Mouse (Mus musculus): Measurements from ENCODE around the gene Cand2. TPM values are rescaled to one million over a fixed set of nuclear protein-coding genes. Genes with fewer than 3 reads are reported as not detected.

The Cand2 gene
- polyA plus RNA-seq, 1 experiment from 2014 or later = 10.4 TPM

GRCm38 (mm10) chr6:115782781-115783180 lies 8.4 kb downstream of the Cand2 start:
- Histone ChIP-seq H3K4me2 (ENCODE audit: low read length) (no peak overlapping the region), H3K27me3 (ENCODE audit: insufficient read depth, low read length) (no peaks in the 10 kb centered on the region), H3K9ac (ENCODE audit: low read depth, low read length) (no peak overlapping the region), H3K4me3 (replicated peaks; ENCODE audit: low read depth, low read length) (no peak overlapping the region), H3K36me3 (ENCODE audit: insufficient read depth, low read length) (peaks cover 55% of the 10 kb centered on the region), H3K4me1 (replicated peaks; ENCODE audit: insufficient read depth, low read length) (no peaks in the 10 kb centered on the region), H3K9me3 (replicated peaks; ENCODE audit: low read length) (no peaks in the 10 kb centered on the region), H3K27ac (no peak overlapping the region)
- TF ChIP-seq CTCF (IDR thresholded peaks at IDR 0.05; ENCODE audit: low read depth) = no peak
- ATAC-seq (replicated peaks; ENCODE audit: low FRiP score, low read depth) (no peak), DNase-seq (ENCODE audit: low spot score) (no peak)
- WGBS = 85% methylated on average over 3 of the region's 3 CpGs

GRCm38 (mm10) chr6:115791016-115791415 lies 16.7 kb downstream of the Cand2 start:
- Histone ChIP-seq H3K4me2 (ENCODE audit: low read length) (no peak overlapping the region), H3K4me3 (replicated peaks; ENCODE audit: low read depth, low read length) (no peak overlapping the region), H3K36me3 (ENCODE audit: insufficient read depth, low read length) (peaks cover 76% of the 10 kb centered on the region), H3K9ac (ENCODE audit: low read depth, low read length) (no peak overlapping the region), H3K9me3 (replicated peaks; ENCODE audit: low read length) (no peaks in the 10 kb centered on the region), H3K4me1 (replicated peaks; ENCODE audit: insufficient read depth, low read length) (0 out of 2 replicates have a peak, but pooled peaks cover 3% of the 10 kb centered on the region), H3K27ac (no peak overlapping the region), H3K27me3 (ENCODE audit: insufficient read depth, low read length) (no peaks in the 10 kb centered on the region)
- WGBS = 91% methylated on average over 10 of the region's 10 CpGs
- ATAC-seq (replicated peaks; ENCODE audit: low FRiP score, low read depth) (no peak), DNase-seq (ENCODE audit: low spot score) (no peak)
- no peak for TF ChIP-seq CTCF (IDR thresholded peaks at IDR 0.05; ENCODE audit: low read depth)

- ATAC-seq (replicated peaks; ENCODE audit: low FRiP score, low read depth) = peak; percentile 60; the same call in 1 of the 2 replicates
- H3K9me3 ChIP-seq (replicated peaks; ENCODE audit: low read length) = no peaks in the 10 kb centered on the region
- no peak overlapping the region for H3K4me2 ChIP-seq (ENCODE audit: low read length)
- H3K4me1 ChIP-seq (replicated peaks; ENCODE audit: insufficient read depth, low read length) = 0 out of 2 replicates have a peak, but pooled peaks cover 3% of the 10 kb centered on the region
- TF ChIP-seq CTCF (IDR thresholded peaks at IDR 0.05; ENCODE audit: low read depth) = no peak
- DNase-seq (ENCODE audit: low spot score) = peak; percentile 60
- H3K4me3 ChIP-seq (replicated peaks; ENCODE audit: low read depth, low read length) = no peak overlapping the region
- H3K27ac ChIP-seq = peak overlapping the region; percentile 57
- H3K9ac ChIP-seq (ENCODE audit: low read depth, low read length) = no peak overlapping the region
- H3K27me3 ChIP-seq (ENCODE audit: insufficient read depth, low read length) = no peaks in the 10 kb centered on the region
- H3K36me3 ChIP-seq (ENCODE audit: insufficient read depth, low read length) = peaks cover 75% of the 10 kb centered on the region
- 60% methylated on average over 34 of the region's 34 CpGs for WGBS
Observed at GRCm38 (mm10) chr6:115791842-115792686, 17.7 kb downstream of the Cand2 start.

DNA sequence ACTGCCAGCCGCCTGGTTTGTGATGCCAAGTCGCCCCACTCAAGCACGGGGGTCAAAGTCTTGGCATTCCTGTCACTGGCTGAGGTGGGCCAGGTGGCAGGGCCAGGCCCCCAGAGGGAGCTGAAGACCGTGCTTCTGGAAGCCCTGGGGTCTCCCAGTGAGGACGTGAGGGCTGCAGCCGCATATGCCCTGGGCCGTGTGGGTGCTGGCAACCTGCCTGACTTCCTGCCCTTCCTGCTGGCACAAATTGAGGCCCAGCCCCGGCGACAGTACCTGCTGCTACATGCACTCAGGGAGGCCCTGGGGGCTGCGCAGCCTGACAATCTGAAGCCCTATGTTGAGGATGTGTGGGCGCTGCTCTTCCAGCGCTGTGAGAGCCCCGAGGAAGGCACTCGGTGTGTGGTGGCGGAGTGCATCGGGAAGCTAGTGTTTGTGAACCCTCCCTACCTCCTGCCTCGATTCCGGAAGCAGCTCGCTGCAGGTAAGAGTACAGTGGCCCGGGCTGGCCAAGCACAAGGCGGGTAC lies 18.4 kb downstream of the Cand2 start:
- Histone ChIP-seq H3K4me1 (replicated peaks; ENCODE audit: insufficient read depth, low read length) (0 out of 2 replicates have a peak, but pooled peaks cover 3% of the 10 kb centered on the region), H3K27me3 (ENCODE audit: insufficient read depth, low read length) (no peaks in the 10 kb centered on the region), H3K4me3 (replicated peaks; ENCODE audit: low read depth, low read length) (no peak overlapping the region), H3K9me3 (replicated peaks; ENCODE audit: low read length) (no peaks in the 10 kb centered on the region), H3K36me3 (ENCODE audit: insufficient read depth, low read length) (peaks cover 71% of the 10 kb centered on the region), H3K4me2 (ENCODE audit: low read length) (no peak overlapping the region), H3K27ac (peak overlapping the region; percentile 57; the same call in 1 of the 2 replicates), H3K9ac (ENCODE audit: low read depth, low read length) (no peak overlapping the region)
- no peak for TF ChIP-seq CTCF (IDR thresholded peaks at IDR 0.05; ENCODE audit: low read depth)
- DNase-seq (ENCODE audit: low spot score) (no peak), ATAC-seq (replicated peaks; ENCODE audit: low FRiP score, low read depth) (0 out of 2 replicates have a peak, but pooled peaks have one; percentile 30)
- WGBS = 82% methylated on average over 21 of the region's 21 CpGs

DNA sequence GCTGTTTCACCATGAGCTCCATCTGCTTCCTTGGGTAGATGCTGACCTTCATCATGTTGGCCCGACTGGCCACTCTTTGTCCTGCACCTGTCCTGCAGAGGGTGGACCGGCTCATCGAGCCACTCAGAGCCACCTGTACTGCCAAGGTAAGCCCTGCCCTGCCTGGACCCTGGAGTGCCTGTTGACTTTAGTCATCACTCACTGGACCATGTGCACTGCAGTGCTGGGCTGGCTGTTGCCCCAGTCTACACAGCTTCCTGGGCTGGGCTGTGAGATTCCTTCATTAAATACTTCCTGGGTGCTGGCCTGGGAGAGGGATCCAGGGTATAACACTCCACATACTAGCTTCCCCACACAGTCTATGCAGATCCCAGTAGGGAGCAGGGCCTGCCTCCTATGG lies 27.5 kb downstream of the Cand2 start:
- WGBS = 90% methylated on average over 3 of the region's 3 CpGs
- no peak for ATAC-seq (replicated peaks; ENCODE audit: low FRiP score, low read depth)
- no peak for TF ChIP-seq CTCF (IDR thresholded peaks at IDR 0.05; ENCODE audit: low read depth)

GRCm38 (mm10) chr6:115803541-115804382 lies 29.4 kb downstream of the Cand2 start:
- DNase-seq (ENCODE audit: low spot score) (peak; percentile 91), ATAC-seq (replicated peaks; ENCODE audit: low FRiP score, low read depth) (peak; percentile 79)
- WGBS = 36% methylated on average over 16 of the region's 16 CpGs
- H3K4me3 ChIP-seq (replicated peaks; ENCODE audit: low read depth, low read length) = no peak overlapping the region
- peaks cover 16% of the 10 kb centered on the region for H3K4me1 ChIP-seq (replicated peaks; ENCODE audit: insufficient read depth, low read length)
- no peaks in the 10 kb centered on the region for H3K27me3 ChIP-seq (ENCODE audit: insufficient read depth, low read length)
- H3K9ac ChIP-seq (ENCODE audit: low read depth, low read length) = no peak overlapping the region
- H3K4me2 ChIP-seq (ENCODE audit: low read length) = no peak overlapping the region
- no peaks in the 10 kb centered on the region for H3K9me3 ChIP-seq (replicated peaks; ENCODE audit: low read length)
- peak; percentile 85 for TF ChIP-seq CTCF (IDR thresholded peaks at IDR 0.05; ENCODE audit: low read depth)
- H3K36me3 ChIP-seq (ENCODE audit: insufficient read depth, low read length) = peaks cover 42% of the 10 kb centered on the region
- no peak overlapping the region for H3K27ac ChIP-seq

More for the DNA sequence above, 27.5 kb downstream of the Cand2 start:
- H3K4me2 ChIP-seq (ENCODE audit: low read length) = no peak overlapping the region
- no peaks in the 10 kb centered on the region for H3K9me3 ChIP-seq (replicated peaks; ENCODE audit: low read length)
- H3K9ac ChIP-seq (ENCODE audit: low read depth, low read length) = no peak overlapping the region
- H3K36me3 ChIP-seq (ENCODE audit: insufficient read depth, low read length) = peaks cover 52% of the 10 kb centered on the region
- no peak overlapping the region for H3K4me3 ChIP-seq (replicated peaks; ENCODE audit: low read depth, low read length)
- H3K27me3 ChIP-seq (ENCODE audit: insufficient read depth, low read length) = no peaks in the 10 kb centered on the region
- H3K27ac ChIP-seq = no peak overlapping the region
- peaks cover 10% of the 10 kb centered on the region for H3K4me1 ChIP-seq (replicated peaks; ENCODE audit: insufficient read depth, low read length)
- DNase-seq (ENCODE audit: low spot score) = no peak

Data from kidney, postnatal 0 days (tissue).